Comparison of ENCODE assay signal across 23 mouse cellular contexts in the genomic region with DNA sequence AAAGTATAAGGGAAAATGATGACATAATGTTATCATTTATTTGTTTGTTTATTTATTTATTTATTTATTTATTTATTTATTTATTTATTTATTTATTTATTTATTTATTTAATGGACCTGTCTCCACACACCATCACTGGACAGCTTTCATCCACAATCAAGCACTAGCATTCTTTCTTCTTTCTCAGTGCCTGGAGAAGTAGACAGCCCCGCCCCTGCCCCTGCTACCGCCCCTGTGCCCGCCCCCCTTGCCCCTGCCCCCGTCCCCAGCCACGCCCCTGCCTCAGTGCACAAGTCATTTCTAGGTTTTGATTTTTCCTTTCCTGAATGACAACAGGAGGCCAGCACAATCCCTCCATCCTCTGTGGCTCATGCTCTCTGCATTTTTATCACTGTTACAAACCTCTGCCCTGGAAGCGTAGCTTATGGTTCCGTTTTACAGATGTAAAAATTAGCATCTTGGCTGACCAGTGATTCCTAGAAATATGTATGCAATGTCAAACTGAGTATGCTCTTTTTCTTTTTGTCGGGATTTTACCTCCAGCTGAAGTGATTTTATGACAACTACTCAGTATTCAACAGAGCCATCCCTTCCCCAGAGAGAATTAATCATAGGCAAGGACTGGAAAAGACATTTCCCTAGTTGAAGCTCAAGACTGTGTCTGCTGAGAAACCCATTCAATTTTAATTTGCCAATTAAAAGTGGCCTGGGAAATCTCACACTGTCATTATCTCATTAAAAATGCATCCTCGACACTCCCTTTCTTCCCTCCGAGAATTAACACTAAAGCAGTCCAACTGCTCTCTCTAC. TPM values are rescaled to one million over a fixed set of nuclear protein-coding genes. Genes with fewer than 3 reads are reported as not detected.
A peak's percentile ranks its signal among the peaks of the same experiment; 100 is the strongest.
DNase-seq lines count a peak whose midpoint lies in the region; ATAC-seq and TF ChIP-seq lines count a peak whose summit lies in the region.
"Had no signal": no experiment of that assay in that cellular context is flagged by ENCODE, and none has a peak within 500 bp of the region (broad histone marks: within the 10 kb centered on the region; RNA-seq: fewer than 3 reads in every experiment).

No protein-coding gene starts in this region.

- no peaks in the 10 kb centered on the region for H3K27me3 ChIP-seq in midbrain, embryonic 11.5 days (ENCODE audit: control insufficient read depth, insufficient read depth, low read length)
- H3K27me3 ChIP-seq in midbrain, embryonic 10.5 days (ENCODE audit: low read depth, poor library complexity, severe bottlenecking): no peaks in the 10 kb centered on the region
- H3K27me3 ChIP-seq in hindbrain, embryonic 14.5 days (ENCODE audit: control insufficient read depth, insufficient read depth, low read length): no peaks in the 10 kb centered on the region
- H3K27me3 ChIP-seq in midbrain, embryonic 15.5 days (replicated peaks): no peaks in the 10 kb centered on the region
- H3K27me3 ChIP-seq: embryonic facial prominence, embryonic 15.5 days; heart, embryonic 13.5 days; intestine, embryonic 15.5 days; stomach, embryonic 15.5 days had no signal

- no peaks in the 10 kb centered on the region for H3K36me3 ChIP-seq in midbrain, embryonic 11.5 days (ENCODE audit: control insufficient read depth, insufficient read depth, low read length)
- no peaks in the 10 kb centered on the region for H3K36me3 ChIP-seq in midbrain, embryonic 10.5 days
- H3K36me3 ChIP-seq in hindbrain, embryonic 14.5 days (replicated peaks; ENCODE audit: control insufficient read depth, insufficient read depth): no peaks in the 10 kb centered on the region
- H3K36me3 ChIP-seq in midbrain, embryonic 15.5 days (replicated peaks): no peaks in the 10 kb centered on the region
- H3K36me3 ChIP-seq: embryonic facial prominence, embryonic 15.5 days; heart, embryonic 13.5 days; intestine, embryonic 15.5 days; limb, embryonic 10.5 days; stomach, embryonic 15.5 days had no signal

- no peak for TF ChIP-seq CTCF in lung, adult 2 months (IDR thresholded peaks at IDR 0.05; ENCODE audit: insufficient read depth, low read length)

- WGBS in midbrain, embryonic 11.5 days: 65% methylated on average over 10 of the region's 10 CpGs
- WGBS in midbrain, embryonic 10.5 days: 67% methylated on average over 10 of the region's 10 CpGs
- WGBS in hindbrain, embryonic 14.5 days: 50% methylated on average over 10 of the region's 10 CpGs
- 49% methylated on average over 10 of the region's 10 CpGs for WGBS in midbrain, embryonic 15.5 days
- WGBS in lung, adult 2 months: 59% methylated on average over 10 of the region's 10 CpGs

- TF ChIP-seq POLR2A in lung, adult 2 months (IDR thresholded peaks at IDR 0.05; ENCODE audit: borderline replicate concordance, extremely low read depth, low read depth, low read length): no peak

- peak; percentile 66; the same call in 1 of the 2 replicates for ATAC-seq in midbrain, embryonic 11.5 days (ENCODE audit: low FRiP score)
- ATAC-seq in hindbrain, embryonic 14.5 days (ENCODE audit: low FRiP score): peak; percentile 81
- ATAC-seq in midbrain, embryonic 15.5 days (replicated peaks): peak; percentile 88
- ATAC-seq: intestine, embryonic 15.5 days had no signal

- no peaks in the 10 kb centered on the region for H3K9me3 ChIP-seq in midbrain, embryonic 11.5 days (ENCODE audit: control insufficient read depth, low read length)
- H3K9me3 ChIP-seq in midbrain, embryonic 10.5 days (replicated peaks): no peaks in the 10 kb centered on the region
- no peaks in the 10 kb centered on the region for H3K9me3 ChIP-seq in hindbrain, embryonic 14.5 days (ENCODE audit: control insufficient read depth, low read length)
- no peaks in the 10 kb centered on the region for H3K9me3 ChIP-seq in midbrain, embryonic 15.5 days
- H3K9me3 ChIP-seq: embryonic facial prominence, embryonic 15.5 days; heart, embryonic 13.5 days; intestine, embryonic 15.5 days; limb, embryonic 10.5 days; stomach, embryonic 15.5 days had no signal

- H3K4me2 ChIP-seq in midbrain, embryonic 11.5 days: no peak overlapping the region
- H3K4me2 ChIP-seq in hindbrain, embryonic 14.5 days (replicated peaks): no peak overlapping the region
- no peak overlapping the region for H3K4me2 ChIP-seq in midbrain, embryonic 15.5 days
- H3K4me2 ChIP-seq: embryonic facial prominence, embryonic 15.5 days; heart, embryonic 13.5 days; intestine, embryonic 15.5 days; liver, embryonic 11.5 days; lung, embryonic 14.5 days; stomach, embryonic 15.5 days had no signal

- H3K9ac ChIP-seq in midbrain, embryonic 11.5 days (ENCODE audit: low read length): no peak overlapping the region
- no peak overlapping the region for H3K9ac ChIP-seq in hindbrain, embryonic 14.5 days
- H3K9ac ChIP-seq in midbrain, embryonic 15.5 days: no peak overlapping the region
- H3K9ac ChIP-seq: embryonic facial prominence, embryonic 15.5 days; heart, embryonic 13.5 days; intestine, embryonic 15.5 days; lung, embryonic 14.5 days; stomach, embryonic 15.5 days had no signal

- DNase-seq in midbrain, embryonic 11.5 days (ENCODE audit: low spot score, missing footprints): no peak
- no peak for DNase-seq in midbrain, embryonic 10.5 days (ENCODE audit: low spot score)
- peak; percentile 39 for DNase-seq in hindbrain, embryonic 14.5 days (ENCODE audit: low spot score)
- no peak for DNase-seq in cerebellum, postnatal 25 days
- DNase-seq in embryo, embryonic 10 days (ENCODE audit: low spot score): no peak
- DNase-seq in lung, adult 2 months: no peak
- DNase-seq: cerebellum, adult 8-10 months; gastrocnemius, postnatal 14 days; heart, adult 18-20 months; kidney, adult 9 months; kidney, postnatal 36 days; lung, embryonic 14.5 days; lung, postnatal 36 days; right cerebral cortex, postnatal 25 days; thymus, adult 18-20 months had no signal

- no peak overlapping the region for H3K4me3 ChIP-seq in midbrain, embryonic 11.5 days (ENCODE audit: low read depth, low read length)
- H3K4me3 ChIP-seq in midbrain, embryonic 10.5 days: no peak overlapping the region
- no peak overlapping the region for H3K4me3 ChIP-seq in hindbrain, embryonic 14.5 days (replicated peaks; ENCODE audit: low read length)
- no peak overlapping the region for H3K4me3 ChIP-seq in midbrain, embryonic 15.5 days
- no peak overlapping the region for H3K4me3 ChIP-seq in lung, adult 2 months (replicated peaks; ENCODE audit: extremely low read depth, low read depth, low read length)
- H3K4me3 ChIP-seq: embryonic facial prominence, embryonic 15.5 days; heart, embryonic 13.5 days; intestine, embryonic 15.5 days; left cerebral cortex, adult 2 months; limb, embryonic 10.5 days; stomach, embryonic 15.5 days had no signal

- no peaks in the 10 kb centered on the region for H3K4me1 ChIP-seq in midbrain, embryonic 11.5 days (ENCODE audit: control insufficient read depth, insufficient read depth, low read length)
- no peaks in the 10 kb centered on the region for H3K4me1 ChIP-seq in midbrain, embryonic 10.5 days
- no peaks in the 10 kb centered on the region for H3K4me1 ChIP-seq in hindbrain, embryonic 14.5 days (replicated peaks; ENCODE audit: control insufficient read depth, insufficient read depth, low read length)
- no peaks in the 10 kb centered on the region for H3K4me1 ChIP-seq in midbrain, embryonic 15.5 days
- H3K4me1 ChIP-seq in lung, adult 2 months (ENCODE audit: control insufficient read depth, insufficient read depth, low read length): no peaks in the 10 kb centered on the region
- H3K4me1 ChIP-seq: embryonic facial prominence, embryonic 15.5 days; heart, embryonic 13.5 days; intestine, embryonic 15.5 days; stomach, embryonic 15.5 days had no signal

- no peak overlapping the region for H3K27ac ChIP-seq in midbrain, embryonic 11.5 days (ENCODE audit: low read depth, low read length)
- H3K27ac ChIP-seq in midbrain, embryonic 10.5 days (replicated peaks): no peak overlapping the region
- no peak overlapping the region for H3K27ac ChIP-seq in hindbrain, embryonic 14.5 days
- peak overlapping the region; percentile 55; the same call in 1 of the 2 replicates for H3K27ac ChIP-seq in midbrain, embryonic 15.5 days
- H3K27ac ChIP-seq: embryonic facial prominence, embryonic 15.5 days; heart, embryonic 13.5 days; intestine, embryonic 15.5 days; left cerebral cortex, adult 2 months; limb, embryonic 10.5 days; stomach, embryonic 15.5 days had no signal

RNA-seq across cellular contexts. Expression of gene Col28a1, which starts 39.7 kb away (rescaled TPM):
- 0.04 TPM in 1 of 2 replicates, not detected in the other for polyA plus RNA-seq in midbrain, embryonic 11.5 days (2014; fragmentation: Nextera tagmentation; extraction: Ambion mirVana)
- polyA plus RNA-seq in midbrain, embryonic 10.5 days (2016; fragmentation: Nextera tagmentation; extraction: Ambion mirVana): not detected in 2 replicates
- polyA plus RNA-seq in hindbrain, embryonic 14.5 days (2014; fragmentation: Nextera tagmentation; extraction: Ambion mirVana): 0.64 and 0.94 TPM in 2 replicates
- 0.92 and 1.2 TPM in 2 replicates for polyA plus RNA-seq in midbrain, embryonic 15.5 days (2015; fragmentation: Nextera tagmentation; extraction: Ambion mirVana)
- 0.15 and 0.17 TPM in 2 replicates for polyA plus RNA-seq in lung, adult 2 months (2012; rRNA removed)
- polyA plus RNA-seq: liver, embryonic 11.5 days had no signal

RNA-seq across cellular contexts. Expression of gene Mios, which starts 56.3 kb away (rescaled TPM):
- polyA plus RNA-seq in midbrain, embryonic 11.5 days (2014; fragmentation: Nextera tagmentation; extraction: Ambion mirVana): 26.9 and 28.5 TPM in 2 replicates
- polyA plus RNA-seq in midbrain, embryonic 10.5 days (2016; fragmentation: Nextera tagmentation; extraction: Ambion mirVana): 24.4 and 26.0 TPM in 2 replicates
- polyA plus RNA-seq in hindbrain, embryonic 14.5 days (2014; fragmentation: Nextera tagmentation; extraction: Ambion mirVana): 29.3 and 29.6 TPM in 2 replicates
- 23.4 and 26.0 TPM in 2 replicates for polyA plus RNA-seq in midbrain, embryonic 15.5 days (2015; fragmentation: Nextera tagmentation; extraction: Ambion mirVana)
- 3.0 and 3.3 TPM in 2 replicates for polyA plus RNA-seq in lung, adult 2 months (2012; rRNA removed)
